Mouse (Mus musculus): ENCODE results near the gene Cnn1.

Gene Cnn1

DNA sequence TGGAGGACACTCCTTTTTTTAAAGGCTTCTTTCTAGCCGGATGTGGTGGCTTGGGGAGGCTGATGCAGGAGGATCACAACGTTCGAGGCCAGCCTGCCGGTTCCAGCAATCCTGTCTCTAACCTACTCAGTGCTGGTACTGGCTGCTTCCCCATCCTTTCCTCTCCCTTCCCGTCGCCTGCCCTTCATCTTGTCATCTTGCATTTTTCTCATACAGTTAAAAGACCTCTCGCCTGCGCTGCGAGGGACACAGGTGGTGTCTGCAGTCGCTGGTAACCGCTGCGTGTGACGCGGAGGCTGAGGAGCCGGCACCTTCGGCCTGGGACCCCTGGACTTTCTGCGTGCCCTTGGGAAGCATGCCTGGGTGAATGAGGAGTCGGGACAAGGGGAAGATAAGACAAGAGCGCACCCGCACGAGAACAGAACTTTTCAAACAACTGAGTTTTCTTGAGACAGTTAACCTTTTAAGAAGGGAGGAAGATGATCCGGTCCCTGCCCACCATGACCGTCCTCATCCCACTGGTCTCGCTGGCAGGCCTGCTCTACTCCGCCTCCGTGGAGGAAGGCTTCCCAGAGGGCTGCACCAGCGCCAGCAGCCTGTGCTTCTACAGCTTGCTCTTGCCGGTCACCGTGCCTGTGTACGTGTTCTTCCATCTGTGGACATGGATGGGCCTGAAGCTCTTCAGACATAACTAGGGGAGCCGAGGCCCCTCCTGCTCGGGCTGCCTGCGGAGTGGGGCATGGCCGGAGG lies 58.7 kb downstream of the Cnn1 start:
- peak; percentile 20 for DNase-seq (ENCODE audit: low read depth, low spot score)
